Mouse (Mus musculus) thymus, postnatal 0 days (tissue): ENCODE measurements around the gene Speg. TPM values are rescaled to one million over a fixed set of nuclear protein-coding genes. Genes with fewer than 3 reads are reported as not detected.

Source experiments
- DNase-seq: peaks from one replicate; pipeline ENCODE4 v3.0.0-alpha.2; 2015; ENCODE audit warnings: low spot score
- polyA plus RNA-seq: library from polyadenylated mRNA; unstranded; fragments of >200 nt; fragmentation: Nextera tagmentation; extraction: Ambion mirVana; gene quantifications from 2 replicates; pipeline ENCODE4 v1.2.1, GENCODE M21; 2015

Speg gene
- polyA plus RNA-seq, 1 experiment from 2014 or later, result 1.6 TPM

DNA sequence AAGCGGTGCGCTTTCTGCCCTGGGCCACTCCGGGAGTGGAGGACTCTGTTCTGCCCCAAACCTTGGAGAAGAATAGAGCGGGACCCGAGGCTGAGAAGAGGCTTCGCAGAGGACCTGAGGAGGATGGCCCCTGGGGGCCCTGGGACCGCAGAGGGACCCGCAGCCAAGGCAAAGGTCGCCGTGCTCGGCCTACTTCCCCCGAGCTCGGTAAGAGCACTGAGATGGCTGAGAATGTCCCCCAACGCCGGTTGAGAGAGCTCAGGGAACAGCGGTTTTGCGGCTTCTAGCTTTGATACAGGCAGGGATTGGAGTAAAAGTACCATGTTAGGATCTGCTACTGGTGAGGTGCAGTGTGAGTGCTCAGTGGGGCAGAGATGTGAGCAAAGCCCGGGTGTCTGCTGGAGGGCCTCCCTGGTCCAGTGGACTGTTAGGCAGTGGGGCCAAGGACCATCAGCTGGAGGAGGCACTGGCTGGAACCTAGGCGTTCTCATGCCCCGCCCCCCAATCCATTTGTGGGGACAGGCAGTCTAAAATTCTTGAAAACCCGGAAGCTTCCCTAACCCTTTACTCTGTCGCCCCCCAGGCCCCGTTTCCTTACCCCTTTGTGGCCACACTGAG lies 13.9 kb downstream of the Speg start:
- DNase-seq, result no peak

DNA sequence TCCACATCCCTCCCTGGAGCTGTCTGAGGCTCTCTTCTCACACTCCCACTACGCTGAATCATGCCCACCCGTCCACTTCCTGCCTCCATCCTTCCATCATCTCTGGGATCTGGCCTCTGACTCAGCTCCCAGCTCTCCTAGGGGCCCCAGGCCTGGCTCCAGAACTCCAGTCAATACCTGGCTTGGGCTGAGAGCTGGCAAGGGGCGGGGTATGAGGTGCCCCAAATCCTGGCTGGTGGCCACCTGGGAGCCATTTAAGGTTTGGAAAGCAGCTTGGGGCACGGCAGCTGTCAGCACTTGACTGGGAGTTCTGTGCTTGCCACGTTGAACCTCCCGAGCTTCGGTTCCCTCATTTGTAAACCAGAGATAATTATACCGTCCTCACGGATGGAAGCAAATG lies 18.0 kb downstream of the Speg start:
- no peak for DNase-seq

DNA sequence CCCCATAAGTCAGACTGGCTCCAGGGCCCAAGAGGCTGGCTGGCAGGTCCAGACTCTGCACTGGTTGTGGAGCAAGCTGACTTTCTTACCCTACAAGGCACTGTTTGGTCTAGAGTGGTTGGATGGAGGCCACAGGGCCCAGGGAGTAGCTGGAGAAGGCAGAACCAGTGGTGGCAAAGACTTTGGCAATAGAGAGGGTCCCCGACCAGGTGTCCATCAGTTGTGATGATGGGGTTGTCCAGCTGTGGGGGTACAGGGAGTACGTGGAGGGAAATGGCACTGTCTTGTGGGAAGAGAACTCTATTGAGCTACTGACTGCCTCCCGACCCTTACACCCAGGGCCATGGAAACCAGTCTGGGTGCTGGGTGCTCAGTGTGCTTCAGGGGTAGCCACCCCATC lies 18.7 kb downstream of the Speg start:
- no peak for DNase-seq

DNA sequence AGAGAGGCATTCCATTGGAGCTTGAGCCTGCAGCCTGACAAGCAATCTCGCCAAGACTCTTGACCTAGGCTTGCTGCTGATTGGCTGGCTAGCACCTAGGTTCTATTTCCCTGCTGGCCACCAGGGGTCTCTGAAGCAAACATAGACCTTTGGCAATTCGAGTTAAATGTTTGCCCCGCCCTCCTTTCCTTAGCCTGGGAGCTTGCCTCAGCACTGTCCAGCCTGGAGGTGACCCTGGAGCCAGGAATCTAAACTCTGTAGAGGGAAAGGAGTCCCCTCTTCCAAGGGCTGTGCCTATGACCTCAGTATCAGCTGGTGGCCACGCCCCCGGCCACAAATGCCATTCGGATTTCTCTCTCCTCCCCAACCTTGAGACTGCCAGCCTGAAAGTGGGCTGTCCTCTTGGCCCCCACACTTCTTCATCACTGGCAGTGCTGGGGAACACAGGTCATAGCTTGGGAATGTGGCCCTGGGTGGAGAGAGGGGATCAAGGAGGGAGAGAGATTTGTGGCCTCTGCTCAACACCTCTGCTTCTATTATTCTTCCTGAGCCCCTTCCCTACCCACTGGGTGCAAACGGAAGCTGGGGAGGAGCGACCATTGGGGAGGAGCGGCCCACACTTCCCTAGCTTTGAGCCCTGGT lies 23.8 kb downstream of the Speg start:
- peak; percentile 57 for DNase-seq

DNA sequence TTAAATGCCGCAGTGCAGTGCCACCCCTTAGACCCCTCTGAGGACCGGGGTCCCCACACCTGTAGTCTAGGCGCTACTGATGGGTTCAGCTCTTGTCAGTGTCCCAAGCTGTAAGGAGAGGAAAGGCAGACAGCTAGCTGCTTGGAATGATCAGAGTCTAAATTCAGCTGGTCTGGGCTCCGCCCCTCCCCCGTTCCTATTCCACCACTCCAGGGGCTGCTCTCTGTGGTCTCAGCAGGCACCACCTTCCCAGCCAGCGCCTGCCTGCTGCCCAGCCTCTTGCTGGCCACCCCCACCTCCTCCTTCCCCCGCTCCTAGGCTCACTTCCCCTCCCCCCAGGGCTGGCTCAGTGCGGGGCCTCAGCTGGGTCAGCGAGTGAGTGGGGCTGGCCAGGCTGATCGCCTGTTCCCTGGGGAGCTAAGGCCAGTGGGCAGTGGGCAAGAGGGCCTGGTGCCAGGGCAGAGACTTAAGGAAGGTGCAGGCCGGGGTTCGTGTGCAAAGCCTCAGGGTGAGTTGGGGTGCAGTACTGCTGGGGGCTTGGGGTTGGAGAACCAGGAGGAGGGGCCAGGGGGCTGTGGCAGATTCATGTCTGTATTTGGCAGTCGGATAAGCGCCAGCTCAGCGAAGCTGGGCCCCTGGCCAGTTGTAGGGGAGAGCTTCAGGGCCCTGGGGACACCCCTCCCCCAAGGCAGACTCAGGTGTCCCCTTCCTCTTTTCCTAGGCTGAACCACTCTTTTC lies 24.8 kb downstream of the Speg start:
- no peak for DNase-seq

DNA sequence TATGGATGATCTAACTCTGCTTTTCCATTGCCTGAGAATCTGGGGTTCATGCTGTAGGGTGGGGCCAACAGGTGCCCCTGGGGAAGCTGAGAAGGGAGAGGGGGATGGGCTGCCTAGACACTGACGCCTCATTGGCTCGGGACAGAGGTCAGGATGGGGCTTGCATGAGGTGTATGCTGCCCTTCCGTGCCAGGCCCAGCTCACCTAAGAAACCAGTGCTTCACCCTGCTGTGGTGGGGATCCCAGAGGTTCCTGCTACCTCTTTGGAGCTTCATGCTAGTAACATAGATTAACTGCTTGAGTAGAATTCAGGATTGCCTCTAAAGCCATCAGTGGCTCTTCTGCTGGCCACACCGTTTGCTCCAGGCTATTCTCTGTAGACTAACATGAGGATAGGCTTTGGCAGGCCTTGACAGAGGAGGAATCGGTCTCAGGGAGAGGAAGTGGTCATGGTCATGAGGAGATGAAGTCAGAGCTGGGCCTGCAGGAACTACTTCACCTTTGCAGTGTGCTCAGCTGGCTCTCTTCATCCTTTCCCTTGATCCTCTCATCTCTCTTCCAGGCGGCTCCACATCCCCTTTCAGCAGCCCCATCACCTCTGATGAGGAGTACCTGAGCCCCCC lies 25.5 kb downstream of the Speg start:
- no peak for DNase-seq

DNA sequence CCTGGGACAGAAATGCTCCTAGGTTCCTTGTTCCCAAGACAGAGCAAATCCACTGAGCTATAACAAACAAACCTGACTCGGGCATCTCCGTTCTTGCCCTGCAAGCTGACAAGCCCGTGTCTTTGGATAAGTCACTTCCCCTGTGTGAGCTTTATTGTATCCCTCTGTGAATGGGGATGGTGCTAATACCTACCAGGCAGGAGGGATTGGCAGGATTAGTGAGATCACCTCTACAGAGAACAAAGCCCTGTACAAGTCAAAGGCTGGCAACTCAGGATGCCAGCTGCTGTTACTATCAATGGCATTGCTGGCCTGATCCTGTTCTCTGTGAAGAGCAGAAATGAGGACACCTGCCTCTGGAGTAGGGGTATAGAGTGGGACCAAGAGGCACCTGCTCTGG lies 30.4 kb downstream of the Speg start:
- DNase-seq, result no peak

DNA sequence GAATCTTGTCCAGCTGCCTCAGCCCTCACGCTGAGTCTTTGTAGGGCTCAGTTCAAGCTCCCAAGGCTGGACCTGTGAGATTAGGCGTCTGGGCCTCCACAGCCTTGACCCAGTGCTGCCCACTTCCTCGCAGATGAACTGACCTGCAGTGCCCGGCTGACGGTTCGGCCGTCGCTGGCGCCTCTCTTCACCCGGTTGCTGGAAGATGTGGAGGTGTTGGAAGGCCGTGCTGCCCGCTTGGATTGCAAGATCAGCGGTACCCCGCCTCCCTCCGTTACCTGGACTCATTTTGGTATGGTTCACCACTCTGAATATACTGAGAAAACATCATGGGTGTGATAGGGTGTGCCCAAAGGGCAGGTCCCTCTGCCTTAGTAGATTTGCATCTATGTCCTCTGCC lies 31.1 kb downstream of the Speg start:
- no peak for DNase-seq

DNA sequence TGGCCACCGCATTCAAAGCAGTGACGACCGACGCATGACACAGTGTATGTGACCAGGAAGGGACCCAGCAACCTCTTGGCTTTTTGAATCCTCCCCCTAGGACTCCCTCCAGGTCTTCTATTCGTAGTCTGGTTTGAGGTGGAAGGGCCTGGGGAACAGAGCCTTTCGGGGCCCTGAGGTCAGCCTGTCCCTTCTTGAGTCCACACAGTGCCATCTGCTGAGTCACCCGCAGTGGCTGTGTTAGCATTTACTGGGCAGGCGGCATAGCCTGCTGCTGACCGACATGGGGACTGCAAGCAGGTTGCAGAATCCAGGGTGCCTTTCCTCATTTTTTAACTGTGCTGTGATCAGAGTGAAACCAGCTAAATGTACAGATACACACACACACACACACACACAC lies 32.0 kb downstream of the Speg start:
- DNase-seq, result no peak

DNA sequence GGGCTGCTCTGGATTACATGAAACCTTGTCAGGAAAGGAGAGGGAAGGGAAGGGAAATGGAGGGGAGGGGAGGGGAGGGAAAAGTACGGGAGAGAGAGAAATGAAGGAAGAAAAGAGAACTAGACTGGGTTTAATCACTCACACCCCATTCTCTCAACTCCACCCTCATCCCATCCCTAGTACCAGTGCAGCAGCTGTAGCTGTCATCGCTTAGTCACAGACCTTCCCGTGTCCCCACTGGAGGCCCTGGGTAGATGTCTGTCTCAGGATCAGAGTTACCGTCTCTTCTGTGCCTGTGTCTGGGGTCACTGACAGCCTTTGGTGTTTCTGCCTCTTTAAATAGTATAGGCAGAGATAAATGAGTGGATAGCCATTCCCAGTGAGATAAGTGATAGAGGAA lies 33.1 kb downstream of the Speg start:
- DNase-seq, result no peak

DNA sequence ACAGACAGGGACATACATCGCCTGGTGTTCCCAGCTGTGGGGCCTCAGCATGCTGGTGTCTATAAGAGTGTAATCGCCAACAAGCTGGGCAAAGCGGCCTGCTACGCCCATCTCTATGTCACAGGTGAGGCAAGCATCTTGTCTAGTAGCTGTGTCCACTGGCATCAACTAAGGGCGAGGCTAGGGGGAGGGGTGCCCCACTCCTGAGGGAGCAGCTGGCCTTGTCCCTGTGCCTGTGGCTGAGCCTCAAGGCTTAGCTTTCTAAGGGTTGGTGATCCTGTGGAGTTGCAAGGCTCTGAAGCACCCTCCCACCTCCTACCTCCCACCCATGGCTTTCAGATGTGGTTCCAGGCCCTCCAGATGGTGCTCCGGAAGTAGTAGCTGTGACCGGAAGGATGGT lies 34.9 kb downstream of the Speg start:
- DNase-seq, result no peak

DNA sequence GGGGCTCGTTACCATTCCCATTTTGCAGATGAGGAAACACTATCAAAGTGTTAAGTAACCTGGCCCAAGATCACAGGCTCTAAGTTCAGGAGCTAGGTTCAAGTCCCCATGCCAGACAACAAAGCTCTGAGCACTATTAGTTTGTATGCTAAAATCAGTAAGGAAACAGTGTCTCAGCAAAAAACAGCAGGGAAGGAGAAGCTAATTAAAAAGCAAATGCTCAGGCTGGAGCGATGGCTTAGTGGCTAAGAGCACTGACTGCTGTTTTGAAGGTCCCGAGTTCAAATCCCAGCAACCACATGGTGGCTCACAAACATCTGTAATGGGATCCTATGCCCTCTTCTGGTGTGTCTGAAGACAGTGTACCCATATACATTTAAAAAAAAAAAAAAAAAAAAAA lies 37.1 kb downstream of the Speg start:
- DNase-seq, result no peak

DNA sequence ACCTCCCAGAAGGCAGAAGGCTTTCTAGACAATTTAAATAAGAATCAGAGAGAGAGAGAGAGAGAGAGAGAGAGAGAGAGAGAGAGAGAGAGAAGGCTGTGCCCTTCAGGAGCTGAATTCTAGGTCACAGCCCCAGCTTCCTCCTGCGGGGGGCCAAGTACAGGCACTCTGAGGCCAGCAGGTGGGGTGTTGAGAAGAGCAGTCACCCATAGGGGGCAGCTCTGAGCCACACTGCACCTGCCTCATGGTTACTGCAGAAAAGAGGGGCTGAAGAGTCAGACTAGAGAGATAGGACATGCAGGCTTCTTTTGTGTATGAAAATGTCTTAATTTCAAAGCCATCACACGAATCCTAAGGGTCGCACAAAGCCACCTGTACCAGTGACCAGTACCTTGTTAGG lies 38.7 kb downstream of the Speg start:
- DNase-seq, result peak; percentile 67

DNA sequence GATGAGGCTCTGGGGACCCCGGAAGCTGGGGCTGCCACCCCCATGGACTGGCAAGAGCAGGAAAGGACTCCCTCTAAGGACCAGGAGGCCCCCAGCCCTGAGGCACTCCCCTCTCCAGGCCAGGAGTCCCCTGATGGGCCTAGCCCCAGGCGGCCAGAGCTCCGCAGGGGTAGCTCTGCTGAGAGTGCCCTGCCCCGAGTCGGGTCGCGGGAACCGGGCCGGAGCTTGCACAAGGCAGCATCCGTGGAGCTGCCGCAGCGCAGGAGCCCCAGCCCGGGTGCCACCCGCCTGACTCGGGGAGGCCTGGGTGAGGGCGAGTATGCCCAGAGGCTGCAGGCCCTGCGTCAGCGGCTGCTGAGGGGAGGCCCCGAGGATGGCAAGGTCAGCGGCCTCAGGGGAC lies 46.7 kb downstream of the Speg start:
- no peak for DNase-seq

DNA sequence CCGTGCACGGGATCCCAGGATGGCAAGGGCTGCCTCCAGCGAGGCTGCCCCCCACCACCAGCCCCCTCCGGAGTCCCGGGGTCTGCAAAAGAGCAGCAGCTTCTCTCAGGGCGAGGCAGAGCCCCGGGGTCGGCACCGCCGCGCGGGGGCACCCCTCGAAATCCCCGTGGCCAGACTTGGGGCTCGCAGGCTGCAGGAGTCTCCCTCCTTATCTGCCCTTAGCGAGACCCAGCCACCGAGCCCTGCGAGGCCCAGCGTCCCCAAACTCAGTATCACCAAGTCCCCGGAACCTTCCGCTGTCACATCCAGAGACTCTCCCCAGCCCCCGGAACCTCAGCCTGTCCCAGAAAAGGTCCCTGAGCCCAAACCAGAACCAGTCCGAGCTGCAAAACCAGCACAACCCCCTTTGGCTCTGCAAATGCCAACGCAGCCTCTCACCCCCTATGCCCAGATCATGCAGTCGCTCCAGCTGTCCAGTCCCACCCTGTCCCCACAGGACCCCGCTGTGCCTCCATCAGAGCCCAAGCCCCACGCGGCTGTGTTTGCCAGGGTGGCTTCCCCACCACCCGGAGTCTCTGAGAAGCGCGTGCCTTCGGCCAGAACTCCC lies 47.2 kb downstream of the Speg start:
- no peak for DNase-seq

DNA sequence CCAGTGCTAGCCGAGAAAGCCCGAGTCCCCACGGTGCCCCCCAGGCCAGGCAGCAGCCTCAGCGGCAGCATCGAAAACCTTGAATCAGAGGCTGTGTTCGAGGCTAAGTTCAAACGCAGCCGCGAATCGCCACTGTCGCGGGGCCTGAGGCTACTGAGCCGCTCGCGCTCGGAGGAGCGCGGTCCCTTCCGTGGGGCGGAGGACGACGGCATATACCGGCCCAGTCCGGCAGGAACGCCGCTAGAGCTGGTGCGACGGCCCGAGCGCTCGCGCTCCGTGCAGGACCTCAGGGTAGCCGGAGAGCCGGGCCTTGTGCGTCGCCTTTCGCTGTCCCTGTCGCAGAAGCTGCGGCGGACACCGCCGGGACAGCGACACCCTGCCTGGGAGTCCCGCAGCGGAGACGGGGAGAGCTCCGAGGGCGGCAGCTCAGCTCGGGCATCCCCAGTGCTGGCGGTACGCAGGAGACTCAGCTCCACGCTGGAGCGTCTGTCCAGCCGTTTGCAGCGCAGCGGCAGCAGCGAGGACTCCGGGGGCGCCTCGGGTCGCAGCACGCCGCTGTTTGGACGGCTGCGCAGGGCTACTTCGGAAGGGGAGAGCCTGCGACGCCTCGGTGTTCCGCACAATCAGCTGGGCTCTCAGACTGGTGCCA lies 47.9 kb downstream of the Speg start:
- DNase-seq, result no peak

DNA sequence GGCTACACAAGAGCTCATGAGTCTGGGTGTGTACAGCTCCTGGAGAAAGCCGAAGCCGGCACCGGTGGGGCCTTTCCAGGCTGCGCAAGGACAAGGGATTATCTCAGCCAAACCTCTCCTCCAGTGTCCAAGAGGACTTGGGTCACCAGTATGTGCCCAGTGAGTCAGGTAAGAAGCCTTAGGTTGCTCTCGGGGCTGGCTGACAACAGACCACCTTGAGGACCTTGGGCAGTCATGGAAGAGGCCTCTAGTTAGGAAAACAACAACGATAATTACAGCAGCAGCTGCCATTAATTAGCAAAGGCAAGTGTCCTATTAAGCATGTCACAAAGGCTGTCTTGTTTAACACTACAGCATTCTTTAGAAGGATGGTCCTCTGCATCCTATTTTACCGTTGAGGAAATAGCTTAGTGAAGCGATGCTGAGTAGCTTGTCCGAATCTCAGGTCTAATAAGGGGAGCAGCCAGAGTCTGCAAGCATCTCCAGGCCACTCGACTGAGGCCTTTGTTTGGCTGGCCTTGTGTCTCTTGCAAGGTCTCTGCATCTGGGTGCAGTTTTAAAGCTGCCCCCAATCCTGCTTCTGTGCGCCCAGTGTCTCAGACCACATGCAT lies 48.8 kb downstream of the Speg start:
- DNase-seq, result no peak

DNA sequence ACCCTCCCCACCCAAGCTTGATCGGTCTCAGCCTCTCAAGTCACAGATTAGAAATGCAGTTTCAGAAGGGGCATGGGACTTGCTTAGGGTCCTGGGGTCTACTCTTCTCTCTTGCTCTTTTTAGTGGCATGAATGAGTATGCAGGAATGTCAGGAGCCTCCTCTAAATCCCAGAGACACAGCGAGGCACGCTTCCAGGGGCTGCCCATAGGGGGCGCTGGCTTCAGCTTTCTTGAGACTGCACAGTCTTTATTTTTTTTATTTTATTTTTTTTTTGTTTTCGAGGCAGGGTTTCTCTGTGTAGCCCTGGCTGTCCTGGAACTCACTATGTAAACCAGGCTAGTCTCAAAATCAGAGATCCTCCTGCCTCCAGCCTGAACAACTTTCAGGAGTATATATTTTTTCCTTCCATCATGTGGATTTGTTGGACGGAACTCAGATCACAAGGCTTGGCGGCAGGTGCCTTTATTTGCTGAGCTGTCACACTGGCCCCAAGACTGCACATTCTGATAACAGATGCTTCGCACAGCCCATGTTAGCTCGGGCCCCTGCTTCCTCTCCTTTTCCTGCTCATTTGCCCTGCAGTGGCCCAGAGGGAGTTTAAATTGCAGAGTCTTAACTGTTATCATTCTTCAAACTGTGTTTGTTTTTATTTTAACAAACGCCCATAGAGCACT lies 50.8 kb downstream of the Speg start:
- DNase-seq, result peak; percentile 40

DNA sequence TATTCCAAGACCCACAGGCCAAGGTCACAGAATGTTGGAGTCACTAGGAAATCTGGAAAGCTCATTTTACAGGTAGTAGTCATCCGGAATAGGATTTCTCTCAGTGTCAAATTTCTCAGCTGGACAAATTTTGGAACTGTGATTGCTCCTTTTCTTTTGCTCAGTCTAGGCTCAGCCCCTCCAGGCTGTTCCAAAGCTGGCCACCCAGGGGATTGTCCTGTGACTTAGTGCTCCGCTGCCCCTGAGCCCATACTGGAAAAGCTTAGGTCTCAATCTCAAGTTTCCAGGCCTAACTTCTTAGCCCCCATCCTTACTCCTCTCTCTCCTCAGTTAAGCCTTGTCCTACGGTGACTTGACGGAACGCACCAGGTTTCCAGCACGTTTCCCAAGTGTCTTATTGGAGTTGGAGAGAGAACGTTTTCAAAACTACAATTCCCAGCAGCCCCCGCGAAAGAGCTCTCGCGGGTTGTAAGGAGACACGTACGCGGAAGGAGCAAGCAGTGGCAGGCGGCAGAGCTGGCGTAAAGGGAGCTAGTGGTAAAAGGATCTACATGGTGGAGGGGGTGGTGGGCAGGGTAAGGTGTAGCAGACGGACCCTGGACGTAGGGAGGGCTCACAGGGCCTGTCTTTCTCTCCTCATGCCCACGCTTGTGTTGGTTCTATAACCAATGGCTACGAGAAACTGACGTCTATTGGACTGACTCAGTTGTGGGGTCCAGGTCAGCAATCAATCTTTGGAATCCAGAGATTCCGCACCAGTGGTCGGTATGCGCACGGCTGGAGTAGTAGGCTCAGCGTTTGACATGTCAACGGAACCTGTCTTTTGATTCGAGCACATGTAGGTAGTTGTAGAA lies 60.6 kb downstream of the Speg start, which contains the start of gene Gmppa:
Gene Gmppa, plus strand, starts transcription at position 456 of the 854 bp plus-strand sequence.
- peak; percentile 72 for DNase-seq
